Mouse (Mus musculus) liver, embryonic 14.5 days (tissue): ENCODE results near the gene Rnaseh2c. TPM values are rescaled to one million over a fixed set of nuclear protein-coding genes. Genes with fewer than 3 reads are reported as not detected.
A peak's percentile ranks its signal among the peaks of the same experiment; 100 is the strongest.

Experiments used
- ATAC-seq: fragments of 200-750 bp; cut with Nextera tagmentation; 2 replicates; pipeline ENCODE4 v1.8.0; 2017; ENCODE audit warnings: moderate number of reproducible peaks, mild to moderate bottlenecking, moderate library complexity; ENCODE audit not compliant: insufficient read depth
- DNase-seq, 3 experiments: peaks; one replicate each; pipeline ENCODE4 v3.0.0-alpha.2; 2012 to 2013; ENCODE audit warnings: low read depth in 3 of 3, low spot score in 3 of 3
- H3K27ac ChIP-seq: fragments of 300-500 bp; sonication (generic); 2 replicates; pipeline ENCODE4 v1.5.1; 2014; ENCODE audit warnings: moderate library complexity, mild to moderate bottlenecking, control low read depth, inconsistent platforms
- H3K27me3 ChIP-seq: fragments of 300-500 bp; sonication (generic); 2 replicates; pipeline ENCODE4 v1.6.1; 2014; ENCODE audit warnings: mild to moderate bottlenecking, low read length, moderate library complexity; ENCODE audit not compliant: control insufficient read depth, insufficient read depth
- H3K36me3 ChIP-seq: fragments of 300-500 bp; sonication (generic); replicated peaks from 2 replicates; pipeline ENCODE4 v1.6.1; 2014; ENCODE audit warnings: low read depth; ENCODE audit not compliant: control insufficient read depth, insufficient read depth
- H3K4me1 ChIP-seq, 2 experiments: fragments of 200-500 bp in 1 of 2; fragments of 300-500 bp in 1 of 2; sonication (generic) in 1 of 2; replicated peaks; 2 replicates each; pipeline ENCODE4 v1.6.1; 2012 to 2014; ENCODE audit warnings: antibody characterized with exemption in 1 of 2, inconsistent platforms in 1 of 2, low read length in 1 of 2; ENCODE audit not compliant: control insufficient read depth in 2 of 2, insufficient read depth in 2 of 2
- H3K4me2 ChIP-seq: fragments of 300-500 bp; sonication (generic); 2 replicates; pipeline ENCODE4 v1.6.1; 2014; ENCODE audit warnings: low read depth, mild to moderate bottlenecking, control low read depth, moderate library complexity
- H3K4me3 ChIP-seq, 2 experiments: fragments of 200-500 bp in 1 of 2; fragments of 300-500 bp in 1 of 2; sonication (generic) in 1 of 2; 2 replicates each; pipeline ENCODE4 v1.5.1; 2012 to 2014; ENCODE audit warnings: low read depth in 2 of 2, low read length in 2 of 2, mild to moderate bottlenecking in 2 of 2, control low read depth in 1 of 2, inconsistent platforms in 1 of 2, moderate library complexity in 1 of 2; ENCODE audit not compliant: insufficient read depth in 1 of 2
- H3K9ac ChIP-seq: fragments of 300-500 bp; sonication (generic); replicated peaks from 2 replicates; pipeline ENCODE4 v1.6.1; 2014; ENCODE audit warnings: mild to moderate bottlenecking, control low read depth, moderate library complexity
- H3K9me3 ChIP-seq: fragments of 300-500 bp; sonication (generic); 2 replicates; pipeline ENCODE4 v1.6.1; 2016; ENCODE audit warnings: low read length, mixed read lengths; ENCODE audit not compliant: control insufficient read depth
- CTCF ChIP-seq: IDR thresholded peaks from 2 replicates; pipeline ENCODE4 v1.5.1; 2016; ENCODE audit warnings: antibody characterized with exemption, low read depth, control low read depth
- EP300 ChIP-seq: IDR thresholded peaks from 2 replicates; pipeline ENCODE4 v1.6.1; 2016; ENCODE audit warnings: antibody characterized with exemption, low read depth
- WGBS: fragments of 180-500 bp; shearing (Covaris S2); extraction: QIAGEN DNeasy Blood & Tissue Kit; methylation state at CpG from one replicate; pipeline ENCODE4 v1.1.7; 2014; ENCODE audit not compliant: insufficient replicate concordance; 5-methylcytosine and 5-hydroxymethylcytosine counted together
- polyA plus RNA-seq, 2 experiments: library from polyadenylated mRNA; depleted of rRNA in 1 of 2; stranded (reverse) in 1 of 2; unstranded in 1 of 2; fragments of >200 nt; fragmentation: Nextera tagmentation in 1 of 2; extraction: Ambion mirVana in 1 of 2; gene quantifications; 2 replicates each; pipeline versions ENCODE4 v1.2.1 to v1.2.3; 2012 to 2014

Gene Rnaseh2c
- 69.9 and 87.7 TPM in 2 replicates for polyA plus RNA-seq (2012; rRNA removed)
- 115 and 129 TPM in 2 replicates for polyA plus RNA-seq (2014; fragmentation: Nextera tagmentation; extraction: Ambion mirVana)

DNA sequence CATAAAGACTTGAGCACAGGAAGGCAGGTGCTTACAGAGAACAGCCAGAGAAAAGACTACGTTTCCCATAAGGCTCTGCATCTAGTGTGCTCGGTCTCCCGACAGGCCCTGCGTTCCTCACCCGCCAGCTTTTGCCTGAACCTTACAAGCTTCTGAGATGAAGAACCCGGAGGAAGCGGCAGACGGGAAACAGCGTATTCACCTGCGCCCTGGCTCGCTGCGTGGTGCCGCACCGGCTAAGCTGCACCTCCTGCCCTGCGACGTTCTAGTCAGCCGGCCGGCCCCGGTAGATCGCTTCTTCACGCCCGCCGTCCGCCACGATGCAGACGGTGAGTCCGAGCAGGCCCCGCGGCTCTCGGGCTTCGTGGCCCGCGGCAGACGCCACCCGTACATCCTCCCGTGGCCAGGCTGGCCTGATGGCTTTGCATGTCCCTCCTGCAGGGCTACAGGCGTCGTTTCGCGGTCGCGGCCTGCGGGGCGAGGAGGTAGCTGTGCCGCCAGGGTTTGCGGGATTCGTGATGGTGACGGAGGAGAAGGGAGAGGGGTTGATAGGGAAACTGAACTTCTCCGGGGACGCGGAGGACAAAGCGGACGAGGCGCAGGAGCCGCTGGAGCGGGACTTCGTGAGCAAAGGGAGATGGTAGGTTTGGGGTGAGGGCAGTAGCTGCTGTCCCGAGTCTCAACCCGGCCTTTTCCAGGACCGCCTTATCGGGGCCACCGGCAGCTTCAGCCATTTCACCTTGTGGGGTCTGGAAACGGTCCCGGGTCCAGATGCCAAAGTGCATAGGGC is at the start of gene Rnaseh2c:
TSS of gene Rnaseh2c (plus strand) at position 122 of the 790 bp plus-strand sequence.
- TF ChIP-seq CTCF = no peak
- no peak for TF ChIP-seq EP300
- Histone ChIP-seq H3K4me2 (peak within 1 kb of the TSS; percentile 68), H3K9me3 (no peaks in the 10 kb centered on the region), H3K4me3 (peak within 1 kb of the TSS; percentile 68 to 72), H3K27ac (peak within 1 kb of the TSS; percentile 72), H3K36me3 (peaks cover 22% of the 10 kb centered on the region), H3K4me1 (peaks cover 0 to 8% of the 10 kb centered on the region in 2 experiments; a peak in 2 of 4 replicates), H3K9ac (peak within 1 kb of the TSS; percentile 73), H3K27me3 (no peaks in the 10 kb centered on the region)
- WGBS = under 1% methylated on average over 64 of the region's 64 CpGs
- ATAC-seq (peak; percentile 78), DNase-seq (peak; percentile 67 to 76 (median 71))

DNA sequence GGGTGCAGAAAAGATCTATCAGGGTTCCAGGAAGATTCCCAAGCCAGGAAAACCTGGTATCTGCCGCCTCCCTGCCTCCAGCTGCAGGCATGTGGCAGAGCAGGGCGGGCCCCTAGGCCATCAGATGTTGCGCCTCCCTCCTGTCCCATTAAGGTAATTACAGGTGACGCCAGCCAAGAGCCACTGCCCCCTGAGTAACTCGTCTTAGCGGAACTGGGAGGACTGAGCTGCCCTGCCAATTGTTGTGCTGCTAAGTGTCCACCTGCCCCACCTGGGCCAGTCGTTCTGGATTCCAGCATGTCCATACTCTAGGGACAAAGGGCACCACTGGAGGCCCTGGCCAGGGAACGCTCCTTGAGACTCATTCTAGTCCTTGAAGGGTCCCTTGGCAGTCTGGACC is 47.9 kb upstream of the Rnaseh2c start:
- Histone ChIP-seq H3K9ac (no peak overlapping the region), H3K4me3 (no peak overlapping the region), H3K36me3 (no peaks in the 10 kb centered on the region), H3K27ac (no peak overlapping the region), H3K9me3 (no peaks in the 10 kb centered on the region), H3K4me1 (no peaks in the 10 kb centered on the region), H3K27me3 (peaks cover 14% of the 10 kb centered on the region), H3K4me2 (no peak overlapping the region)
- ATAC-seq (no peak), DNase-seq (no peak)
- WGBS = 58% methylated on average over 8 of the region's 8 CpGs
- TF ChIP-seq CTCF = no peak
- no peak for TF ChIP-seq EP300

- Histone ChIP-seq H3K9ac (no peak overlapping the region), H3K27ac (no peak overlapping the region), H3K27me3 (peaks cover 19% of the 10 kb centered on the region), H3K4me3 (no peak overlapping the region), H3K9me3 (no peaks in the 10 kb centered on the region), H3K4me2 (no peak overlapping the region), H3K36me3 (no peaks in the 10 kb centered on the region), H3K4me1 (no peaks in the 10 kb centered on the region)
- 77% methylated on average over 14 of the region's 14 CpGs for WGBS
- TF ChIP-seq CTCF (no peak), EP300 (no peak)
- no peak for ATAC-seq
- no peak for DNase-seq
These were observed 47.5 kb upstream of the Rnaseh2c start for GRCm38 (mm10) chr19:5554212-5554611.

- ATAC-seq (no peak), DNase-seq (no peak)
- Histone ChIP-seq H3K4me2 (no peak overlapping the region), H3K27ac (no peak overlapping the region), H3K4me1 (no peaks in the 10 kb centered on the region), H3K4me3 (no peak overlapping the region), H3K27me3 (peaks cover 57% of the 10 kb centered on the region), H3K36me3 (no peaks in the 10 kb centered on the region), H3K9me3 (no peaks in the 10 kb centered on the region), H3K9ac (no peak overlapping the region)
- TF ChIP-seq EP300 = no peak
- no peak for TF ChIP-seq CTCF
- WGBS = 39% methylated on average over 7 of the region's 7 CpGs
These were observed 43.5 kb upstream of the Rnaseh2c start for GRCm38 (mm10) chr19:5558169-5558568.

DNA sequence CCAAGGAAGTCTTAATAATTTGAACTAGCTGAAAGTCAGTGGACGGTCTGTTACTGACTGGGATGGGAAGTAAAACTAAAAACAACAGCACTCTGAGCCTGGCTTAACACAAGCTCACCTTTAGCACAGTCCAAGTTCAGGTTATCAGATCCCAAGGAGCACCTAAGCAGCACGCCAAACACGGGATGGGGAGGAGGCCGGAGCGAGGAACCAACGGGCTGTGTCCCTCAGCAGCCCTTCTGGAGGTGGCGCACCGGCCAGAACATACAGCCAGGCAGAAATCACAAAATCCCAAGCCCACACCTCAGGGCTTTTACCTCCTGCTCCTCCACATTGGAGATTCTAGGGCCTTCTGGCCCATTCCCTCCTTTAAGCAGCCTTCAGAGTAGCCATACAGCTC is 42.9 kb upstream of the Rnaseh2c start:
- Histone ChIP-seq H3K36me3 (no peaks in the 10 kb centered on the region), H3K27me3 (peaks cover 57% of the 10 kb centered on the region), H3K4me1 (no peaks in the 10 kb centered on the region), H3K4me3 (no peak overlapping the region), H3K9me3 (no peaks in the 10 kb centered on the region), H3K4me2 (no peak overlapping the region), H3K27ac (no peak overlapping the region), H3K9ac (no peak overlapping the region)
- no peak for ATAC-seq
- DNase-seq = no peak
- TF ChIP-seq EP300 (no peak), CTCF (no peak)
- WGBS = 60% methylated on average over 8 of the region's 8 CpGs
